Comparison of ENCODE assay signal across 8 mouse cellular contexts in the genomic region with DNA sequence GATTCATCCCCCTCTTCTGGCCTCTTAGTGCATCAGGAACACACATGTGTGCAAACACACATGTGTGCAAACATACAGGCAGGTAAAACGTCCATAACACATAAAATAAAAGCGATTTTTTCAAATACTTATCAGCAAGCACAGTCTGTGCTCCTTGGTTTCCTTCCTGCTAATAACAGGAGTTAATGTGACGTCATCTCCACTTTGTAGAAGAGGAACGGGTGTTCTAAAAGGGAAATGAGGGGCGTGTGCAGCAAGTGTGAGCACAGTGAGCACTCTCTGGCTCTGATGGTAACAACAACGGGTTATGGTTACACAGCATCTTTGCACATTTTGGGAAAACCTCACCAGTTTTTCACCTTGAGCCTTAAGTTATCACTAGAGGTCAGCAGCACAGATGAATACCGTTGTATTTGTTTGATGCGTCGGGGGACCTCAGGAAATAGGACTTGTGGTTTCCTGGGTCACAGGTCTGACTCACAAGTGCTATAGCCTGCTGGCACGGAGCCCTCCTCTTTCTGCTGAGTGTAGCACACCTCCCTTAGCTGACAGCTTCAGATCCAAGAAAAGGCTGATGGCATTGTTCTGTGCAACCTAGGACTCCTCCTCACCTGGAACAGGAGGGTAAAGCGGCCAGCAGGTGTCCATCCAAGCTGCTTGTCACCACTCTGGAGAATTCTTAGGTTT. TPM values are rescaled to one million over a fixed set of nuclear protein-coding genes. Genes with fewer than 3 reads are reported as not detected.
DNase-seq lines count a peak whose midpoint lies in the region; ATAC-seq lines count a peak whose summit lies in the region.
"Had no signal": no experiment of that assay in that cellular context is flagged by ENCODE, and none has a peak within 500 bp of the region (broad histone marks: within the 10 kb centered on the region; RNA-seq: fewer than 3 reads in every experiment).

No protein-coding gene starts in this region.

- peak; percentile 49 for DNase-seq in 3T3-L1 (ENCODE audit: low read depth, low spot score)
- peak; percentile 40 for DNase-seq in CD4-positive, CD25-positive, alpha-beta regulatory T cell, adult 2 months (ENCODE audit: low read depth, low spot score)
- peak; percentile 35 for DNase-seq in lung, postnatal 14 days
- no peak for DNase-seq in spleen, adult 12 weeks (ENCODE audit: low spot score)
- no peak for DNase-seq in cerebellum, postnatal 4 days (ENCODE audit: low spot score in 2 of 2)
- no peak for DNase-seq in urinary bladder, postnatal 10 days (ENCODE audit: low spot score)

- no peak overlapping the region for H3K9ac ChIP-seq in heart, embryonic 13.5 days

- 47% methylated on average over 11 of the region's 11 CpGs for WGBS in heart, embryonic 13.5 days

- H3K9me3 ChIP-seq in heart, embryonic 13.5 days, result no peaks in the 10 kb centered on the region
- H3K9me3 ChIP-seq: forebrain, embryonic 10.5 days had no signal

- H3K4me1 ChIP-seq in heart, embryonic 13.5 days, result peaks cover 39% of the 10 kb centered on the region

- no peak overlapping the region for H3K4me3 ChIP-seq in heart, embryonic 13.5 days
- H3K4me3 ChIP-seq: forebrain, embryonic 10.5 days had no signal

- peaks cover 5% of the 10 kb centered on the region for H3K27me3 ChIP-seq in heart, embryonic 13.5 days (replicated peaks)

- ATAC-seq in heart, embryonic 13.5 days (ENCODE audit: extremely low read depth, insufficient number of reproducible peaks, low FRiP score, low TSS enrichment), result no peak

- peak overlapping the region; percentile 3; the same call in 1 of the 2 replicates for H3K4me2 ChIP-seq in heart, embryonic 13.5 days

- no peaks in the 10 kb centered on the region for H3K36me3 ChIP-seq in heart, embryonic 13.5 days
- H3K36me3 ChIP-seq: forebrain, embryonic 10.5 days had no signal

- H3K27ac ChIP-seq in heart, embryonic 13.5 days (replicated peaks), result no peak overlapping the region
- H3K27ac ChIP-seq: forebrain, embryonic 10.5 days had no signal

RNA-seq across cellular contexts. Expression of gene Htr2a, which starts 5.6 kb away (rescaled TPM):
- 0.72 and 0.87 TPM in 2 replicates for polyA plus RNA-seq in heart, embryonic 13.5 days (2015; fragmentation: Nextera tagmentation; extraction: Ambion mirVana)

Comparison
In these comparisons a context has a peak if more than half of its experiments do, and no peak if none do; other contexts are left out.
1. DNase-seq: peak in 3T3-L1 (single experiment), CD4-positive, CD25-positive, alpha-beta regulatory T cell, adult 2 months (single experiment) and lung, postnatal 14 days (single experiment); none in spleen, adult 12 weeks (single experiment), cerebellum, postnatal 4 days (0 of 2) and urinary bladder, postnatal 10 days (single experiment).